Mouse (Mus musculus): Measurements from ENCODE around the gene Slc44a5. TPM values are rescaled to one million over a fixed set of nuclear protein-coding genes. Genes with fewer than 3 reads are reported as not detected.
A peak's percentile ranks its signal among the peaks of the same experiment; 100 is the strongest.

Gene Slc44a5
- polyA plus RNA-seq, 1 experiment from 2014 or later, result 0.53 TPM

DNA sequence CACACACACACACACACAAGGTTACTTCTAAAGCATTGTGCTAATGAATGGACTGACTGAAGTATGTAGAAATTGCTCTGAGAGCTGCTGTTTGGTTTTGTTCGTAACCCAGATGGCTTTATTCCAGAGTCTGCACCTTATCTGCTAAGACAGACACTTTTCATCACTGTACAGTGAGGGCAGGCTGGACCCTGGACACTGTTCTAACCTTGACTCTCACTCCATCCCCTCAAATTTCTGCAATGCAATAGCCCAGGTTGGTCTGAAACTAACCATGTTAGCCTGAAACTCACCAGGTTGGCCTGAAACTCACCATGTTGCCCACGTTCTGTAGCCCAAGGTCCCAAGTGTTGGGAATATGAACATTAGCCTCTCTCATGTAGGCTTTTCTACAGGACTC lies 239.3 kb downstream of the Slc44a5 start:
- Histone ChIP-seq H3K4me1 (replicated peaks; ENCODE audit: control insufficient read depth, insufficient read depth) (no peaks in the 10 kb centered on the region), H3K9me3 (ENCODE audit: control insufficient read depth, low read length) (no peaks in the 10 kb centered on the region), H3K36me3 (ENCODE audit: control insufficient read depth, insufficient read depth, low read length) (no peaks in the 10 kb centered on the region), H3K4me3 (ENCODE audit: low read depth, low read length) (no peak overlapping the region), H3K27ac (replicated peaks) (no peak overlapping the region), H3K27me3 (ENCODE audit: control insufficient read depth, insufficient read depth, low read length) (no peaks in the 10 kb centered on the region), H3K4me2 (replicated peaks; ENCODE audit: low read depth) (no peak overlapping the region), H3K9ac (ENCODE audit: low read length) (no peak overlapping the region)
- WGBS, result 79% methylated on average over 2 of the region's 2 CpGs
- TF ChIP-seq EP300 (optimal IDR thresholded peaks at IDR 0.05), result no peak
- no peak for TF ChIP-seq CTCF (IDR thresholded peaks at IDR 0.05; ENCODE audit: low read depth)
- DNase-seq (ENCODE audit: low spot score) (no peak), ATAC-seq (ENCODE audit: low FRiP score, low TSS enrichment) (no peak)

DNA sequence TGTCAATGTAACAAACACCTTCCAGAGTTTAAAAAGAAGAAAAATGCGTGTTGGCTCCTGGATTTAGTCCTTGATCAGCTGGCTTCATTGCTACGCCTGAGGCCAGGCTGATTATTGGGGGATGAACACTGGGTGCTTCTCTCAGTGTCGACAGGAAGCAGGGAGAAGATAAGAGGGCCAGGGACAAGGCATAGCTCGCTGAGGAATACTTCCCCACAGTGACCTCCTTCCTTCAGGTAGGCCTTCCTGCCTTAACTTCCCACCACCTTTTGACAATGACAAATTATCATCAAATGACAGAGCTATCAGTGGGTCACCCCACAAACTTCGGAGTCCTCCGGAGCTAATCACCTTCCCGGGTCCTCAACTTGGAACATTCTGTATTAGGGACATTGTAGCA lies 242.1 kb downstream of the Slc44a5 start:
- Histone ChIP-seq H3K9ac (ENCODE audit: low read length) (no peak overlapping the region), H3K27me3 (ENCODE audit: control insufficient read depth, insufficient read depth, low read length) (no peaks in the 10 kb centered on the region), H3K36me3 (ENCODE audit: control insufficient read depth, insufficient read depth, low read length) (no peaks in the 10 kb centered on the region), H3K27ac (replicated peaks) (no peak overlapping the region), H3K9me3 (ENCODE audit: control insufficient read depth, low read length) (no peaks in the 10 kb centered on the region), H3K4me1 (replicated peaks; ENCODE audit: control insufficient read depth, insufficient read depth) (no peaks in the 10 kb centered on the region), H3K4me2 (replicated peaks; ENCODE audit: low read depth) (no peak overlapping the region), H3K4me3 (ENCODE audit: low read depth, low read length) (no peak overlapping the region)
- ATAC-seq (ENCODE audit: low FRiP score, low TSS enrichment) (no peak), DNase-seq (ENCODE audit: low spot score) (no peak)
- TF ChIP-seq EP300 (optimal IDR thresholded peaks at IDR 0.05) (no peak), CTCF (IDR thresholded peaks at IDR 0.05; ENCODE audit: low read depth) (no peak)
- 77% methylated on average over 7 of the region's 7 CpGs for WGBS

DNA sequence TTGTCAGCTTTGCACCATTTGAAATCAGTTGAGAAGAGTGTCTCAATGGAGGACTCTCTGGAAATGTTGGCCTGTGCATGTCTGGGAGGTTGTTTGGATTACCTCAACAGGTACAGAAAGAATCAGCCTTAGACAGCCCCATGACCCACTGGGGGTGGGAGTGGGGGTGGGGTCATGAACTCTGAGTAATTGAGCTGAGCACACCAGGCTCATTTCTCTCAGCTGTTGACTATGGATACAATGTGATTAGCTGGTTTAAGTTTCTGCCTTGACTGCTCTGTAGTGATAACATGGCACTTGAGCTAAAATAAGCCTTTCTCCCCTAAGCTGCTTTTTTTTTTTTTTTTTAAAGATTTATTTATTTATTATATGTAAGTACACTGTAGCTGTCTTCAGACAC lies 242.5 kb downstream of the Slc44a5 start:
- Histone ChIP-seq H3K4me2 (replicated peaks; ENCODE audit: low read depth) (no peak overlapping the region), H3K9me3 (ENCODE audit: control insufficient read depth, low read length) (no peaks in the 10 kb centered on the region), H3K27ac (replicated peaks) (no peak overlapping the region), H3K36me3 (ENCODE audit: control insufficient read depth, insufficient read depth, low read length) (no peaks in the 10 kb centered on the region), H3K9ac (ENCODE audit: low read length) (no peak overlapping the region), H3K4me3 (ENCODE audit: low read depth, low read length) (no peak overlapping the region), H3K4me1 (replicated peaks; ENCODE audit: control insufficient read depth, insufficient read depth) (no peaks in the 10 kb centered on the region), H3K27me3 (ENCODE audit: control insufficient read depth, insufficient read depth, low read length) (no peaks in the 10 kb centered on the region)
- DNase-seq (ENCODE audit: low spot score) (no peak), ATAC-seq (ENCODE audit: low FRiP score, low TSS enrichment) (no peak)
- TF ChIP-seq EP300 (optimal IDR thresholded peaks at IDR 0.05) (no peak), CTCF (IDR thresholded peaks at IDR 0.05; ENCODE audit: low read depth) (no peak)

DNA sequence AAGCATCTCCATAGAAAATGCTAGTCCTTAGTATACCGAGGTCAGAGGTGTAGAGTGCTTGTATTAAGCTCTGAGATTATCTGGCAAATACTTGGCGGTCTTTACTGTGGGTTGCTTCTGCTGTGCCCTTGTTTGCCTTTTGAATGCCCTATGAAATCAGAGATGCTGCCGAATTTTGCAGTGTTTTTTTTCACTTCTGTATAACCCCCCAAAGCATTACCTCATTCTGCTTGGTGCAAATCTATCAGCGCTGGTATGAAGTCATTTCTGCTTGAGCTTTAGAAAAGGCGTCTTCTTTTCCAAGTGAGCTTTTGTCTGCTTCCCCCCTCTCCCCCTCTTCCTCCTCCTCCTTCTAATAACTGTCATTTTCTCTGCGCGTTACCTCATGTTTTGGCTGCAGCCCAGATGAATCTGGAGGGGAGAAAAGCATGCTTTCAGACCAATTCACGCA lies 248.9 kb downstream of the Slc44a5 start:
- no peaks in the 10 kb centered on the region for H3K27me3 ChIP-seq (ENCODE audit: control insufficient read depth, insufficient read depth, low read length)
- no peaks in the 10 kb centered on the region for H3K4me1 ChIP-seq (replicated peaks; ENCODE audit: control insufficient read depth, insufficient read depth)
- H3K9ac ChIP-seq (ENCODE audit: low read length), result no peak overlapping the region
- H3K36me3 ChIP-seq (ENCODE audit: control insufficient read depth, insufficient read depth, low read length), result no peaks in the 10 kb centered on the region
- no peak overlapping the region for H3K4me2 ChIP-seq (replicated peaks; ENCODE audit: low read depth)
- 19% methylated on average over 8 of the region's 8 CpGs for WGBS
- ATAC-seq (ENCODE audit: low FRiP score, low TSS enrichment), result no peak
- H3K4me3 ChIP-seq (ENCODE audit: low read depth, low read length), result no peak overlapping the region
- TF ChIP-seq EP300 (optimal IDR thresholded peaks at IDR 0.05) (no peak), CTCF (IDR thresholded peaks at IDR 0.05; ENCODE audit: low read depth) (no peak)
- no peak for DNase-seq (ENCODE audit: low spot score)
- H3K27ac ChIP-seq (replicated peaks), result no peak overlapping the region
- no peaks in the 10 kb centered on the region for H3K9me3 ChIP-seq (ENCODE audit: control insufficient read depth, low read length)

DNA sequence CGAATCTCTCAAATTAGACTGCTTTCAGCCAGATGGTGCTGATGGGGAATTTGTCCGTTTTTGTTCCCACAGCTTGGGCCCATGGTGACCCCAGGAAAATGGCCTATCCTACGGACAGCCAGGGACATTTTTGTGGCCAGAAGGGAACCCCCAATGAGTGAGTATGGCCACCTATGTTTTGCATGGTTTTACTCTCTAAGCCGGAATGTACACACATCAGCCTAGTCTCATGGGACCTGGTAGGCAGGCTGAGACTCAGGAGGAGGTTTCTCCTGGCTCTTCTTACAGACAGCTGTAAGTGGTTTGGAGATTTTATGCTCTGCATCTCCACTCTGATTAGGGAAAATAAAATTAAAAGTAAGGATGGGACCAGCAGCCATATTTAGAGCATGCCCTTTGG lies 249.5 kb downstream of the Slc44a5 start:
- Histone ChIP-seq H3K27ac (replicated peaks) (no peak overlapping the region), H3K36me3 (ENCODE audit: control insufficient read depth, insufficient read depth, low read length) (no peaks in the 10 kb centered on the region), H3K9me3 (ENCODE audit: control insufficient read depth, low read length) (no peaks in the 10 kb centered on the region), H3K4me1 (replicated peaks; ENCODE audit: control insufficient read depth, insufficient read depth) (no peaks in the 10 kb centered on the region), H3K9ac (ENCODE audit: low read length) (no peak overlapping the region), H3K4me3 (ENCODE audit: low read depth, low read length) (no peak overlapping the region), H3K27me3 (ENCODE audit: control insufficient read depth, insufficient read depth, low read length) (no peaks in the 10 kb centered on the region), H3K4me2 (replicated peaks; ENCODE audit: low read depth) (no peak overlapping the region)
- ATAC-seq (ENCODE audit: low FRiP score, low TSS enrichment) (no peak), DNase-seq (ENCODE audit: low spot score) (no peak)
- TF ChIP-seq EP300 (optimal IDR thresholded peaks at IDR 0.05) (no peak), CTCF (IDR thresholded peaks at IDR 0.05; ENCODE audit: low read depth) (no peak)
- WGBS, result 56% methylated on average over 4 of the region's 4 CpGs

DNA sequence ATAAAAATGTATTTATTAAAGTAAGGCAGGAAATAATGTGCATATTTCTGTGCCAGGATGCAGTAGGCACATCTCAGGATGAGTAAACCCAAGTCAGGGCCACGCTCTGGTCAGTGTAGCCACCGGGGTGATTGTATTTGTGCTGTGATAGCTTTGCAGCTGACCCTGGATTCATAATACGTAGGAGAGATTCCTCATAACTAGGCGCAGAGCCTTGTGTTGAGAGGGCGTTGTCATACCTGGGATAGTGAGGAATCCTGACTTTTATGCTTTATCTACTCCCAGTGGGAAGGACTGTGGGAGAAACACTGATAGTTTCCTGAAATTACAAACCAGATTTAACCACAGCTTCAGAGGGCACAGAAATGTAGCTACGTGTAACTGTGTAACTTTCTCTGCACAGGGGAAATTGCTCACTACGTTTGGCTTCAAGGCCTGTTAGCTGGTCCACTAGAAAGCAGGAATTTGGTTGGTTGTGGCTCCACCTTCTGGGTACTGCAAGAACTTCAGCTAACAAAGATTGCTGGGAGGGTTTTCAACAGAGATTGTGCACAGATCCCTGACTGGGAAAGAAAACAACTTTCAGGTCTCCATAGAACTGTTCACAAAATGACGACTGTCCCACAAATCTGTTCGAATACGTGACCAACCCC lies 253.0 kb downstream of the Slc44a5 start:
- WGBS, result 50% methylated on average over 10 of the region's 10 CpGs
- Histone ChIP-seq H3K4me3 (ENCODE audit: low read depth, low read length) (no peak overlapping the region), H3K4me1 (replicated peaks; ENCODE audit: control insufficient read depth, insufficient read depth) (no peaks in the 10 kb centered on the region), H3K27ac (replicated peaks) (no peak overlapping the region), H3K9me3 (ENCODE audit: control insufficient read depth, low read length) (no peaks in the 10 kb centered on the region), H3K36me3 (ENCODE audit: control insufficient read depth, insufficient read depth, low read length) (no peaks in the 10 kb centered on the region), H3K9ac (ENCODE audit: low read length) (no peak overlapping the region), H3K4me2 (replicated peaks; ENCODE audit: low read depth) (no peak overlapping the region), H3K27me3 (ENCODE audit: control insufficient read depth, insufficient read depth, low read length) (no peaks in the 10 kb centered on the region)
- DNase-seq (ENCODE audit: low spot score) (peak; percentile 65), ATAC-seq (ENCODE audit: low FRiP score, low TSS enrichment) (peak; percentile 59; the same call in 1 of the 2 replicates)
- TF ChIP-seq CTCF (IDR thresholded peaks at IDR 0.05; ENCODE audit: low read depth), result peak; percentile 92
- TF ChIP-seq EP300 (optimal IDR thresholded peaks at IDR 0.05), result no peak
